Mouse (Mus musculus) bone marrow, adult 2 months (tissue): ENCODE data around the gene Uck1. TPM values are rescaled to one million over a fixed set of nuclear protein-coding genes. Genes with fewer than 3 reads are reported as not detected.

Source experiments
- H3K27ac ChIP-seq: fragments of 200-500 bp; 2 replicates; pipeline ENCODE4 v1.5.1; 2012; ENCODE audit warnings: low read depth, mild to moderate bottlenecking, control low read depth, inconsistent platforms, low read length; ENCODE audit not compliant: control insufficient read depth, poor library complexity, insufficient read depth
- H3K4me1 ChIP-seq: fragments of 200-500 bp; 2 replicates; pipeline ENCODE4 v1.6.1; 2011; ENCODE audit warnings: low read length; ENCODE audit not compliant: control insufficient read depth, insufficient read depth
- H3K4me3 ChIP-seq: fragments of 200-500 bp; replicated peaks from 2 replicates; pipeline ENCODE3; 2011; ENCODE audit warnings: mild to moderate bottlenecking, low read depth, low read length, control low read depth; ENCODE audit not compliant: control insufficient read depth
- CTCF ChIP-seq: fragments of 200-500 bp; IDR thresholded peaks from 2 replicates; pipeline ENCODE4 v1.5.1; 2011; ENCODE audit warnings: low read length, control low read depth; ENCODE audit not compliant: control insufficient read depth, insufficient read depth
- POLR2A ChIP-seq: fragments of 200-500 bp; IDR thresholded peaks from 2 replicates; pipeline ENCODE4 v1.6.1; 2011; ENCODE audit warnings: low read depth, mild to moderate bottlenecking, control low read depth, low read length, borderline replicate concordance; ENCODE audit not compliant: control insufficient read depth
- WGBS: fragments of 180-500 bp; shearing (Covaris S2); methylation state at CpG from one replicate; pipeline ENCODE4 v1.1.7; 2018; 5-methylcytosine and 5-hydroxymethylcytosine counted together
- polyA plus RNA-seq: library from polyadenylated mRNA; stranded (reverse); fragments of >200 nt; gene quantifications from 2 replicates; pipeline ENCODE4 v1.2.4, GENCODE M21; 2011; ENCODE audit warnings: low replicate concordance; ENCODE audit not compliant: missing spikeins, insufficient read depth, insufficient read length

The Uck1 gene
- polyA plus RNA-seq, 1 experiment, result 19.6 TPM

DNA sequence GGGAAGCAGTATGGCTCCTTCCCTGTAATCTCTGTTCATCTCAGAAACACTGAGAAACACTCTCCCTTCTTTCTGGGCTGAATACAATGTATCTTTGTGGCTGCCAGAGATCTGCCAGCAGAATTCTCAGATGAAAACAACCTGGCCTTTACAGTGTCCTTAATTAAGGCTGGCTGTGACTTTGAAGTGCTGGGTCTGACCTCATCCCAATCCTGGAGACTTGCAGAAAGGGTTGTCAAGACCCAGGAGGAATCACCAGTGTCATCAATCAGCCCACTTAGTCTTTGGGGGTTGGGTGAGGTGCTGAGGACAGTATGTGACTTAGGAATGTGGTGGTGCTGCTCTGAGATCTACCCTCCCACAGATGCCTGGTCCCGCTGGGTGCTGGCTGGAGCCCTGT is 6.6 kb downstream of the Uck1 start:
- Histone ChIP-seq H3K4me3 (no peak overlapping the region), H3K4me1 (no peaks in the 10 kb centered on the region), H3K27ac (no peak overlapping the region)
- 95% methylated on average over 1 of the region's 1 CpGs for WGBS
- TF ChIP-seq CTCF (no peak), POLR2A (no peak)

DNA sequence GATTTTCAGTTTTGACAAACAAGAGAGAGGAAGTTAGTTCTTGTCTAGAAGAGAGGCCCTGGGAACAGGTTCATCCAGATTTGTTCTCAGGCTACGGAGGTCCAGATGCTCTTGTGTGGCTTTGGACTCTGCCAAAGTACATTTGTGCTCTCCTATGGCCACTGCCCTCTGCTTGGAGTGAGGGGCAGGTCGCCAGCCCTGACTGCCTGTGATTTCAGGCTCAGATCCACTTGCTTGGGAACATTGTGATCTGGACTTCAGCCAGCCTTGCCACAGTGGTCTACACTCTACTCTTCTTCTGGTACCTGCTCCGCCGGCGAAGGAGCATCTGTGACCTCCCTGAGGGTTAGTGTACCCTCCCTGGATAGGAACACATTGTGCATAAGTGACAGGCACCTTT is 7.3 kb downstream of the Uck1 start:
- no peak overlapping the region for H3K4me3 ChIP-seq
- no peaks in the 10 kb centered on the region for H3K4me1 ChIP-seq
- H3K27ac ChIP-seq, result no peak overlapping the region
- TF ChIP-seq POLR2A, result no peak
- no peak for TF ChIP-seq CTCF
- 81% methylated on average over 5 of the region's 5 CpGs for WGBS

DNA sequence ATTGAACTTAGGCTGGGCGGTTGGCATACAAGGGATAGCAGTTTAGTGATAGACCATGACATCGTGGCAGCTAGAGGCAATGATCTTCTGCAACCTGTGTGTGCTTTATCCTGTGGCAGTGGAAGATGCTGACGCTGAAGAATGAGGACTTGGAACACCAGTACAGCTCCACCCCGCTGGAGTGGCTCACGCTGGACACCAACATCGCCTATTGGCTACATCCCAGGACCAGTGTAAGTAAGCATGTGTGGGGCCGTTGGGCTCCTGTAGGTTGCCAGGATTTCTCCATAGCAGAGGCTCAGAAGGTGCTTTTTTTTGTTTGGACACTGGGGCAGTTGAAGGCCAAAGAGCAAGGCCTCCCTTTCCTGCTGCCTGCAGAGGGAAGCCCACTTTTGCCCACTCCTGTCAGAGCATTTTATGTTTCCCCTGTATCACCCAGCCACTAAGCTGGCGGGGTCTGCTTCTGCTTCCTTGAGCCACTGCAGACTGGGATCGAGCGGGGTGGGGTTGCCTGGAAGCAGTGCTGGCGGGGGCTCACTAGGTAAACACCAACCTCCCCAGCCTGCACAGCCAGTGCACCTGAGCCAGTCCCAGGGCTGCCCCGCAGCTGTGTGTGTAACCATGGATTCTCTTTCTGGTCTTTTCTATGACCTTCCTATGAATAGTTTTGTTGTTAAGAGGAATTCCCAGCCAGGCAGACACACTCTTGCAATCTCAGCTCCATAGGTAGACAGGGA is 8.0 kb downstream of the Uck1 start:
- H3K4me3 ChIP-seq, result no peak overlapping the region
- 79% methylated on average over 12 of the region's 12 CpGs for WGBS
- no peak for TF ChIP-seq POLR2A
- no peak for TF ChIP-seq CTCF
- H3K4me1 ChIP-seq, result no peaks in the 10 kb centered on the region
- no peak overlapping the region for H3K27ac ChIP-seq

DNA sequence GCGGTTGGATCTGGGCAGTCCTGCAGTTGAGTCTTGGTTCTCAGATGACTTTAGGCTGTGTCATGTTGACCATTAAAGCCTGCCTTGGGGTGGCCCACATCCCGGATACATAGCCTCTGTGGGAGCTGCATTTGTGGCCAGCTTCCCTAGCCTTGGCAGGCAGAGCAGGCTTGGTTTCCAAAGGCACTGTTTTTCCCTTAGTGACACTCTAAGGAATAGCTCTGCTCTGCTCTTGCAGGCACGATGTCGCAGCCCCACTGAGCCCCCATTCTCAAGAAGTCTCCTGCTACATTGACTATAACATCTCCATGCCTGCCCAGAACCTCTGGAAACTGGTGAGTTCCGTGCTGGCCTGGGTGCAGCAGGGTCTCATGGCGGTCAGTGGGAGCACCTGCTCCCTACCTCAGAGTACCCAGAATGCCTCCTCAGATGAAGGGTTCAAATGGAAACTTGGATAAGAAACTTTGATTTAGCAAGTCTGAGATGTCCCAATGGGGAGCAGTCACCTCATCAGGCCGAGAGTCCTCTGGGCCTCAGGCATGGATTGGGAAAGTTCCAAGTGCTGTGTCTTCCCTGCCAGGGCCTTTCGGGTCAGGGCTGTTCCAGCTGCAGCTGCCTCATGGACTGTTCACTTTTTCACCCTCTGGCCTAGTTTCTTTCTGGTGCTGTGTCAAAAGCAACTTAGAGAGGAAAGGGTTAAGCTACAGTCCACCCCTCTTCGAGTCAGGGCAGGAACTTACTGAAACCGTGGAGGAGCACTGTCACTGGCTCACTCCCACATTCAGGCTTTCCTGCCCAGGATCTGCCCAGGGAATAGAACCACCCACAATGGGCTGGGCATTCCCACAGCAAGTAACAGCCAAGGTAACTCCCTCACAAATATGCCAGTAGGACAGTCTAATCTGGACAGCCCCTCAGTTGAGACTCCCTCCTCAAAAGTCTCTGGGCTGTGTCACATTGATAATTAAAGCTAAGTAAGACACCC is 11.3 kb downstream of the Uck1 start:
- TF ChIP-seq CTCF (no peak), POLR2A (no peak)
- 79% methylated on average over 10 of the region's 10 CpGs for WGBS
- H3K27ac ChIP-seq, result no peak overlapping the region
- H3K4me3 ChIP-seq, result no peak overlapping the region
- no peaks in the 10 kb centered on the region for H3K4me1 ChIP-seq

DNA sequence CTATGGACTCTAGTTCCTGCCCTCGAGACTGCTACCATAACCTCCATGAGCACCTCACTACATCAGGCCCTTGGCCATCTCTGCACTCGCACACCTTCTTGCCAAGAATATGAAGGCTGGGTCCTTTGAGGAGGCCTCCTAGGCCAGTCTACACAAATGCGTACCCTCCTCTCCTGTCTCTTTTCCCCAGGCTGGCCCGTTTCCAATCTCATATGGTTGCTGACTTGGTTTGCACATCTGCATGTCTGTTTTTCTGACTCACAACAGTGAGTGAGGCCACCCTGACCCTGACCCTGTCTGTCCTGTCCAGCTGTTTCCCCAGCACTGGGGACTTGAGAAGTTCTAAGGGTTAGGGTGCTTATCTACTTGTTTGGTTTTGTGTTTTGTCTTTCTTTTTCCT is 13.2 kb downstream of the Uck1 start:
- Histone ChIP-seq H3K4me3 (no peak overlapping the region), H3K4me1 (no peaks in the 10 kb centered on the region), H3K27ac (no peak overlapping the region)
- WGBS, result 76% methylated on average over 4 of the region's 4 CpGs
- TF ChIP-seq CTCF (no peak), POLR2A (no peak)

DNA sequence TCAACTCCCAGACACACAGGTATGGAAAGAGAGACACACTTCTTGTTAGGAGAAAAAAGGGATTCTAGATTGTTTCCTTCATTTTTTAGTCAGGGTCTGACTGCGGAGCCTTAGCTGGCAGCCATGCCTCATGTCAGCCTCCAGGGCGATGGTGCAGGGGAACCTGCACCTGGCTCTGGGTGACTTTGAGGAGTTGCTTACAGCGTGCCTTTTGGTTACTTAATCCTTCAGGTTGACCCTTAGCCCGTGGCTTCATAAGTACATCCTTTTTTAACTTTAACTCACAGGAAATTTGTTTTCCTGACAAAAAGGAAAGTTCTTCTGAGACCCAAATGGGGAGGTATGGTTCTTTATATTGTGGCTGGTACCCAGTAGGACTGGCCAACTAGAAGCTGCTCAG is 17.0 kb downstream of the Uck1 start:
- 81% methylated on average over 4 of the region's 4 CpGs for WGBS
- Histone ChIP-seq H3K27ac (no peak overlapping the region), H3K4me1 (no peaks in the 10 kb centered on the region), H3K4me3 (no peak overlapping the region)
- TF ChIP-seq POLR2A (no peak), CTCF (no peak)

DNA sequence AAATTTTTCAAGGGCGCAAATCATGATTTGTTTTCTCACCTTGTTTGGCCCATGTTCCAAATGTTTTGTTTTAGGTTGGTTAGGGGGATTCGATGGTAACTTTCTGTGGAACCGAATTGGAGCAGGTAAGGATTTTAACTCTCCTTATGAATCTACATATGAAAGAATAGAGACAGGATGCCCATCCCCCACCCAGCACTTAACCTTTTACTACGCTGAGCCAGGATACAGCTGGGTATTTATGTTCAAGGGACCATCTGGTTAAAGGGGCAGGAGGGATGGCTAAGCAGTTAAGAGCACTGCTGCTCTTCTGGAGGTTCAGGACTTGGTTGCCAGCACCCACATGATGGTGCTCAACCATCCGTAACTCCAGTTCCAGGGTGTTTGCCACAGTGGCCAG is 19.4 kb downstream of the Uck1 start:
- WGBS, result 86% methylated on average over 5 of the region's 5 CpGs
- Histone ChIP-seq H3K27ac (no peak overlapping the region), H3K4me1 (no peaks in the 10 kb centered on the region), H3K4me3 (no peak overlapping the region)
- TF ChIP-seq POLR2A, result no peak
- no peak for TF ChIP-seq CTCF

DNA sequence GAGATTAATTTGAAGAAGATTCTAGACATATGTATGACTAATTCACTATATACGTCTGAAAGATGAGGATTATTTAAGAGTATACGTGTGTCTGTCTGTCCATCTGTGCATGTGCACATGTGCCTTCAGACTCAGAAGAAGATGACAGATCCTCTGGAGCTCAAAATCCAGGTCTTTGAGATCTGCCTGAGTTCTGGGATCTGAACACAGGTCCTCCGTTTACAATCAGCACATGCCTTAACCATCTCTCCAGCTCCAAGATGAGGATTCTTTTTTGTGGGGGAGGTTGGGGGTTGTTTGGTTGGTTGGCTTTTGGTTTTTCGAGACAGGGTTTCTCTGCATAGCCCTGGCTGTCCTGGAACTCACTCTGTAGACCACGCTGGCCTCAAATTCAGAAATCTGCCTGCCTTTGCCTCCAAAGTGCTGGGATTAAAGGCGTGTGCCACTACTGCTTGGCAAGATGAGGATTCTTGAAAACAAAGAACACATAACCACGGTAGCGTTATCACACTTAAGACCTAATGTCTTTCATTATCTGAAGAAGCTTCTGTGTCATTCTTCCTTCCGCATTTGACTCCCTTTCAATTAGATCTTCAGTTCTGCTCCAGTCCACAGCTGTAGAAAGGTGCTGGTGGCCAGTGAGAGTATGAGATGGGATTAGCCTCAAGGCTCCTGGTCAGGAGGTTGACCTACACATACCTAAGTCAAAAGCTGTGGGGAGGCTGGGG is 21.1 kb downstream of the Uck1 start:
- H3K4me3 ChIP-seq, result no peak overlapping the region
- TF ChIP-seq CTCF (no peak), POLR2A (no peak)
- 73% methylated on average over 9 of the region's 9 CpGs for WGBS
- H3K4me1 ChIP-seq, result no peaks in the 10 kb centered on the region
- H3K27ac ChIP-seq, result no peak overlapping the region
